Mouse (Mus musculus): ENCODE data around the gene Slit1. TPM values are rescaled to one million over a fixed set of nuclear protein-coding genes. Genes with fewer than 3 reads are reported as not detected.
A peak's percentile ranks its signal among the peaks of the same experiment; 100 is the strongest.

Slit1 gene
- polyA plus RNA-seq, 1 experiment from 2014 or later: 1.1 TPM

- 0 out of 2 replicates have a peak, but pooled peaks cover 7% of the 10 kb centered on the region for H3K27me3 ChIP-seq (ENCODE audit: low read depth, poor library complexity, severe bottlenecking)
- H3K9me3 ChIP-seq (replicated peaks): no peaks in the 10 kb centered on the region
- H3K36me3 ChIP-seq: no peaks in the 10 kb centered on the region
- H3K27ac ChIP-seq: no peak overlapping the region
- H3K4me3 ChIP-seq: no peak overlapping the region
- WGBS: 87% methylated on average over 6 of the region's 6 CpGs
- no peak for DNase-seq (ENCODE audit: low spot score)
- peaks cover 9% of the 10 kb centered on the region for H3K4me1 ChIP-seq
Observed at GRCm38 (mm10) chr19:41597170-41597894, 146.1 kb downstream of the Slit1 start.

GRCm38 (mm10) chr19:41591808-41592207 lies 151.7 kb downstream of the Slit1 start:
- Histone ChIP-seq H3K4me3 (no peak overlapping the region), H3K27ac (no peak overlapping the region), H3K4me1 (no peaks in the 10 kb centered on the region), H3K9me3 (replicated peaks) (no peaks in the 10 kb centered on the region), H3K36me3 (no peaks in the 10 kb centered on the region), H3K27me3 (ENCODE audit: low read depth, poor library complexity, severe bottlenecking) (no peaks in the 10 kb centered on the region)
- no peak for DNase-seq (ENCODE audit: low spot score)
- WGBS: 85% methylated on average over 12 of the region's 12 CpGs

- whole genome bisulfite sequencing: 92% methylated on average over 8 of the region's 8 CpGs
Observed at GRCm38 (mm10) chr19:41589681-41590080, 153.8 kb downstream of the Slit1 start.

GRCm38 (mm10) chr19:41589026-41589425 lies 154.4 kb downstream of the Slit1 start:
- Histone ChIP-seq H3K9me3 (replicated peaks) (no peaks in the 10 kb centered on the region), H3K4me3 (no peak overlapping the region), H3K27me3 (ENCODE audit: low read depth, poor library complexity, severe bottlenecking) (no peaks in the 10 kb centered on the region), H3K4me1 (no peaks in the 10 kb centered on the region), H3K36me3 (peaks cover 24% of the 10 kb centered on the region), H3K27ac (no peak overlapping the region)
- WGBS: 82% methylated on average over 7 of the region's 7 CpGs
- DNase-seq (ENCODE audit: low spot score): no peak

More at GRCm38 (mm10) chr19:41589681-41590080, 153.8 kb downstream of the Slit1 start:
- Histone ChIP-seq H3K4me3 (no peak overlapping the region), H3K9me3 (replicated peaks) (no peaks in the 10 kb centered on the region), H3K27ac (no peak overlapping the region), H3K36me3 (peaks cover 18% of the 10 kb centered on the region), H3K27me3 (ENCODE audit: low read depth, poor library complexity, severe bottlenecking) (no peaks in the 10 kb centered on the region), H3K4me1 (no peaks in the 10 kb centered on the region)
- no peak for DNase-seq (ENCODE audit: low spot score)

- no peak overlapping the region for H3K27ac ChIP-seq
- peaks cover 38% of the 10 kb centered on the region for H3K36me3 ChIP-seq
- DNase-seq (ENCODE audit: low spot score): peak; percentile 22
- no peaks in the 10 kb centered on the region for H3K27me3 ChIP-seq (ENCODE audit: low read depth, poor library complexity, severe bottlenecking)
- WGBS: 93% methylated on average over 20 of the region's 20 CpGs
- H3K4me1 ChIP-seq: no peaks in the 10 kb centered on the region
- H3K9me3 ChIP-seq (replicated peaks): no peaks in the 10 kb centered on the region
- H3K4me3 ChIP-seq: no peak overlapping the region
Observed at GRCm38 (mm10) chr19:41587431-41588222, 155.8 kb downstream of the Slit1 start.

GRCm38 (mm10) chr19:41586752-41587151 lies 156.7 kb downstream of the Slit1 start:
- no peak overlapping the region for H3K27ac ChIP-seq
- H3K36me3 ChIP-seq: peaks cover 47% of the 10 kb centered on the region
- no peaks in the 10 kb centered on the region for H3K9me3 ChIP-seq (replicated peaks)
- 96% methylated on average over 10 of the region's 10 CpGs for WGBS
- DNase-seq (ENCODE audit: low spot score): peak; percentile 7
- H3K4me1 ChIP-seq: no peaks in the 10 kb centered on the region
- no peak overlapping the region for H3K4me3 ChIP-seq
- H3K27me3 ChIP-seq (ENCODE audit: low read depth, poor library complexity, severe bottlenecking): no peaks in the 10 kb centered on the region

GRCm38 (mm10) chr19:41582918-41583514 lies 160.4 kb downstream of the Slit1 start:
- DNase-seq (ENCODE audit: low spot score): no peak
- Histone ChIP-seq H3K4me1 (peaks cover 9% of the 10 kb centered on the region), H3K27me3 (ENCODE audit: low read depth, poor library complexity, severe bottlenecking) (no peaks in the 10 kb centered on the region), H3K36me3 (peaks cover 50% of the 10 kb centered on the region), H3K9me3 (replicated peaks) (no peaks in the 10 kb centered on the region), H3K27ac (no peak overlapping the region), H3K4me3 (no peak overlapping the region)
- 96% methylated on average over 5 of the region's 5 CpGs for WGBS

- no peak within 1 kb of the TSS for H3K27ac ChIP-seq
- WGBS: 95% methylated on average over 23 of the region's 23 CpGs
- no peaks in the 10 kb centered on the region for H3K9me3 ChIP-seq (replicated peaks)
- H3K27me3 ChIP-seq (ENCODE audit: low read depth, poor library complexity, severe bottlenecking): no peaks in the 10 kb centered on the region
- DNase-seq (ENCODE audit: low spot score): no peak
- peaks cover 50% of the 10 kb centered on the region for H3K36me3 ChIP-seq
- H3K4me3 ChIP-seq: no peak within 1 kb of the TSS
- peaks cover 16% of the 10 kb centered on the region for H3K4me1 ChIP-seq
Observed at GRCm38 (mm10) chr19:41581706-41582420, 161.6 kb downstream of the Slit1 start, which contains the start of gene Gm340. Gm340 (plus strand) TSS chr19:41582370.

- DNase-seq (ENCODE audit: low spot score): no peak
Observed at GRCm38 (mm10) chr19:41579311-41579920, 164.0 kb downstream of the Slit1 start.

GRCm38 (mm10) chr19:41577576-41577975 lies 165.9 kb downstream of the Slit1 start:
- Histone ChIP-seq H3K4me1 (peaks cover 23% of the 10 kb centered on the region), H3K27me3 (ENCODE audit: low read depth, poor library complexity, severe bottlenecking) (no peaks in the 10 kb centered on the region), H3K4me3 (no peak overlapping the region), H3K36me3 (peaks cover 11% of the 10 kb centered on the region), H3K27ac (no peak overlapping the region), H3K9me3 (replicated peaks) (no peaks in the 10 kb centered on the region)
- DNase-seq (ENCODE audit: low spot score): no peak

More at GRCm38 (mm10) chr19:41579311-41579920, 164.0 kb downstream of the Slit1 start:
- Histone ChIP-seq H3K27me3 (ENCODE audit: low read depth, poor library complexity, severe bottlenecking) (no peaks in the 10 kb centered on the region), H3K36me3 (peaks cover 29% of the 10 kb centered on the region), H3K4me3 (no peak overlapping the region), H3K9me3 (replicated peaks) (no peaks in the 10 kb centered on the region), H3K4me1 (peaks cover 23% of the 10 kb centered on the region), H3K27ac (no peak overlapping the region)
- WGBS: 96% methylated on average over 4 of the region's 4 CpGs

- H3K4me3 ChIP-seq: no peak overlapping the region
- no peaks in the 10 kb centered on the region for H3K9me3 ChIP-seq (replicated peaks)
Observed at GRCm38 (mm10) chr19:41573700-41574099, 169.8 kb downstream of the Slit1 start.

GRCm38 (mm10) chr19:41568791-41569190 lies 174.7 kb downstream of the Slit1 start:
- WGBS: 83% methylated on average over 2 of the region's 2 CpGs
- Histone ChIP-seq H3K4me1 (no peaks in the 10 kb centered on the region), H3K36me3 (no peaks in the 10 kb centered on the region), H3K9me3 (replicated peaks) (no peaks in the 10 kb centered on the region), H3K4me3 (no peak overlapping the region), H3K27ac (no peak overlapping the region), H3K27me3 (ENCODE audit: low read depth, poor library complexity, severe bottlenecking) (no peaks in the 10 kb centered on the region)
- DNase-seq (ENCODE audit: low spot score): no peak

More at GRCm38 (mm10) chr19:41573700-41574099, 169.8 kb downstream of the Slit1 start:
- no peak for DNase-seq (ENCODE audit: low spot score)
- 96% methylated on average over 2 of the region's 2 CpGs for WGBS
- Histone ChIP-seq H3K27me3 (ENCODE audit: low read depth, poor library complexity, severe bottlenecking) (no peaks in the 10 kb centered on the region), H3K27ac (no peak overlapping the region), H3K36me3 (no peaks in the 10 kb centered on the region), H3K4me1 (peaks cover 19% of the 10 kb centered on the region)
